Mouse (Mus musculus): ENCODE measurements at regions not wholly inside any gene's neighbourhood (a gene's known extent, or its start where the extent isn't known, plus 50 kb on each side); places are given as distances from the start of the nearest gene placed in this dataset.

GRCm38 (mm10) chr5:95864252-95864651, 88.5 kb downstream of the E330014E10Rik start:
- DNase-seq (ENCODE audit: low read depth, low spot score): no peak

- no peak for DNase-seq (ENCODE audit: low read depth, low spot score)
Measured at GRCm38 (mm10) chr5:95864725-95865492, 89.1 kb downstream of the E330014E10Rik start.

GRCm38 (mm10) chr5:95865516-95865915, 89.7 kb downstream of the E330014E10Rik start:
- DNase-seq (ENCODE audit: low read depth, low spot score): no peak

- no peak for DNase-seq (ENCODE audit: low read depth, low spot score)
Measured at GRCm38 (mm10) chr5:95866848-95867495, 89.8 kb upstream of the Cxcl13 start.

- DNase-seq (ENCODE audit: low read depth, low spot score): no peak
Measured at GRCm38 (mm10) chr5:95870336-95870845, 86.4 kb upstream of the Cxcl13 start.

GRCm38 (mm10) chr5:95874969-95875368, 81.8 kb upstream of the Cxcl13 start:
- DNase-seq (ENCODE audit: low read depth, low spot score): no peak

GRCm38 (mm10) chr5:95880914-95881313, 75.8 kb upstream of the Cxcl13 start:
- peak; percentile 83 for DNase-seq (ENCODE audit: low read depth, low spot score)

All from skeletal muscle tissue, adult 2 months (tissue).